Mouse (Mus musculus): ENCODE data around the gene Mybpc3. TPM values are rescaled to one million over a fixed set of nuclear protein-coding genes. Genes with fewer than 3 reads are reported as not detected.
A peak's percentile ranks its signal among the peaks of the same experiment; 100 is the strongest.

The Mybpc3 gene
- polyA plus RNA-seq, 1 experiment from 2014 or later: 0.05 TPM

- Histone ChIP-seq H3K4me1 (ENCODE audit: control insufficient read depth, insufficient read depth, low read depth, low read length) (no peaks in the 10 kb centered on the region), H3K36me3 (ENCODE audit: control insufficient read depth, insufficient read depth, low read length) (no peaks in the 10 kb centered on the region), H3K9ac (ENCODE audit: low read depth, low read length) (no peak overlapping the region), H3K27ac (ENCODE audit: low read depth, low read length) (no peak overlapping the region), H3K9me3 (ENCODE audit: control insufficient read depth, low read length) (no peaks in the 10 kb centered on the region), H3K4me3 (ENCODE audit: low read length) (no peak overlapping the region), H3K27me3 (replicated peaks; ENCODE audit: control insufficient read depth, insufficient read depth, low read length) (no peaks in the 10 kb centered on the region), H3K4me2 (ENCODE audit: low read length) (no peak overlapping the region)
- no peak for ATAC-seq
- WGBS: 65% methylated on average over 9 of the region's 9 CpGs
Measured at GRCm38 (mm10) chr2:91086392-91087237, 31.3 kb upstream of the Mybpc3 start.

- Histone ChIP-seq H3K4me1 (ENCODE audit: control insufficient read depth, insufficient read depth, low read depth, low read length) (no peaks in the 10 kb centered on the region), H3K27me3 (replicated peaks; ENCODE audit: control insufficient read depth, insufficient read depth, low read length) (no peaks in the 10 kb centered on the region), H3K27ac (ENCODE audit: low read depth, low read length) (no peak overlapping the region), H3K4me2 (ENCODE audit: low read length) (no peak overlapping the region), H3K4me3 (ENCODE audit: low read length) (no peak overlapping the region), H3K36me3 (ENCODE audit: control insufficient read depth, insufficient read depth, low read length) (no peaks in the 10 kb centered on the region), H3K9me3 (ENCODE audit: control insufficient read depth, low read length) (no peaks in the 10 kb centered on the region), H3K9ac (ENCODE audit: low read depth, low read length) (no peak overlapping the region)
- 90% methylated on average over 9 of the region's 9 CpGs for WGBS
- ATAC-seq: no peak
Measured at GRCm38 (mm10) chr2:91087453-91087852, 30.5 kb upstream of the Mybpc3 start.

GRCm38 (mm10) chr2:91088987-91089386 lies 29.0 kb upstream of the Mybpc3 start:
- Histone ChIP-seq H3K4me3 (ENCODE audit: low read length) (no peak overlapping the region), H3K36me3 (ENCODE audit: control insufficient read depth, insufficient read depth, low read length) (no peaks in the 10 kb centered on the region), H3K9me3 (ENCODE audit: control insufficient read depth, low read length) (no peaks in the 10 kb centered on the region), H3K9ac (ENCODE audit: low read depth, low read length) (no peak overlapping the region), H3K4me2 (ENCODE audit: low read length) (no peak overlapping the region), H3K27me3 (replicated peaks; ENCODE audit: control insufficient read depth, insufficient read depth, low read length) (no peaks in the 10 kb centered on the region), H3K4me1 (ENCODE audit: control insufficient read depth, insufficient read depth, low read depth, low read length) (no peaks in the 10 kb centered on the region), H3K27ac (ENCODE audit: low read depth, low read length) (no peak overlapping the region)
- 79% methylated on average over 9 of the region's 9 CpGs for WGBS
- no peak for ATAC-seq

GRCm38 (mm10) chr2:91090208-91090607 lies 27.7 kb upstream of the Mybpc3 start:
- ATAC-seq: no peak

GRCm38 (mm10) chr2:91090827-91091226 lies 27.1 kb upstream of the Mybpc3 start:
- H3K27ac ChIP-seq (ENCODE audit: low read depth, low read length): no peak overlapping the region
- no peak overlapping the region for H3K4me2 ChIP-seq (ENCODE audit: low read length)
- WGBS: 67% methylated on average over 6 of the region's 6 CpGs
- no peak for ATAC-seq
- no peak overlapping the region for H3K9ac ChIP-seq (ENCODE audit: low read depth, low read length)
- no peaks in the 10 kb centered on the region for H3K9me3 ChIP-seq (ENCODE audit: control insufficient read depth, low read length)
- no peaks in the 10 kb centered on the region for H3K36me3 ChIP-seq (ENCODE audit: control insufficient read depth, insufficient read depth, low read length)
- no peaks in the 10 kb centered on the region for H3K27me3 ChIP-seq (replicated peaks; ENCODE audit: control insufficient read depth, insufficient read depth, low read length)
- no peak overlapping the region for H3K4me3 ChIP-seq (ENCODE audit: low read length)
- no peaks in the 10 kb centered on the region for H3K4me1 ChIP-seq (ENCODE audit: control insufficient read depth, insufficient read depth, low read depth, low read length)

More at GRCm38 (mm10) chr2:91090208-91090607, 27.7 kb upstream of the Mybpc3 start:
- no peak overlapping the region for H3K4me2 ChIP-seq (ENCODE audit: low read length)
- no peaks in the 10 kb centered on the region for H3K36me3 ChIP-seq (ENCODE audit: control insufficient read depth, insufficient read depth, low read length)
- no peaks in the 10 kb centered on the region for H3K4me1 ChIP-seq (ENCODE audit: control insufficient read depth, insufficient read depth, low read depth, low read length)
- no peak overlapping the region for H3K27ac ChIP-seq (ENCODE audit: low read depth, low read length)
- no peak overlapping the region for H3K4me3 ChIP-seq (ENCODE audit: low read length)
- WGBS: 87% methylated on average over 6 of the region's 6 CpGs
- H3K9me3 ChIP-seq (ENCODE audit: control insufficient read depth, low read length): no peaks in the 10 kb centered on the region
- no peak overlapping the region for H3K9ac ChIP-seq (ENCODE audit: low read depth, low read length)
- no peaks in the 10 kb centered on the region for H3K27me3 ChIP-seq (replicated peaks; ENCODE audit: control insufficient read depth, insufficient read depth, low read length)

- Histone ChIP-seq H3K27me3 (replicated peaks; ENCODE audit: control insufficient read depth, insufficient read depth, low read length) (no peaks in the 10 kb centered on the region), H3K4me3 (ENCODE audit: low read length) (no peak overlapping the region), H3K4me1 (ENCODE audit: control insufficient read depth, insufficient read depth, low read depth, low read length) (no peaks in the 10 kb centered on the region), H3K36me3 (ENCODE audit: control insufficient read depth, insufficient read depth, low read length) (no peaks in the 10 kb centered on the region), H3K27ac (ENCODE audit: low read depth, low read length) (no peak overlapping the region), H3K9ac (ENCODE audit: low read depth, low read length) (no peak overlapping the region), H3K9me3 (ENCODE audit: control insufficient read depth, low read length) (no peaks in the 10 kb centered on the region), H3K4me2 (ENCODE audit: low read length) (no peak overlapping the region)
- no peak for ATAC-seq
- WGBS: 69% methylated on average over 14 of the region's 14 CpGs
Measured at GRCm38 (mm10) chr2:91096524-91096923, 21.4 kb upstream of the Mybpc3 start.

GRCm38 (mm10) chr2:91097015-91097414 lies 20.9 kb upstream of the Mybpc3 start:
- ATAC-seq: no peak

GRCm38 (mm10) chr2:91098156-91098555 lies 19.8 kb upstream of the Mybpc3 start:
- no peak for ATAC-seq
- Histone ChIP-seq H3K27ac (ENCODE audit: low read depth, low read length) (no peak overlapping the region), H3K4me1 (ENCODE audit: control insufficient read depth, insufficient read depth, low read depth, low read length) (no peaks in the 10 kb centered on the region), H3K27me3 (replicated peaks; ENCODE audit: control insufficient read depth, insufficient read depth, low read length) (no peaks in the 10 kb centered on the region), H3K9ac (ENCODE audit: low read depth, low read length) (no peak overlapping the region), H3K36me3 (ENCODE audit: control insufficient read depth, insufficient read depth, low read length) (no peaks in the 10 kb centered on the region), H3K4me2 (ENCODE audit: low read length) (no peak overlapping the region), H3K4me3 (ENCODE audit: low read length) (no peak overlapping the region), H3K9me3 (ENCODE audit: control insufficient read depth, low read length) (no peaks in the 10 kb centered on the region)
- WGBS: 89% methylated on average over 2 of the region's 2 CpGs

More at GRCm38 (mm10) chr2:91097015-91097414, 20.9 kb upstream of the Mybpc3 start:
- Histone ChIP-seq H3K4me1 (ENCODE audit: control insufficient read depth, insufficient read depth, low read depth, low read length) (no peaks in the 10 kb centered on the region), H3K4me2 (ENCODE audit: low read length) (no peak overlapping the region), H3K9me3 (ENCODE audit: control insufficient read depth, low read length) (no peaks in the 10 kb centered on the region), H3K4me3 (ENCODE audit: low read length) (no peak overlapping the region), H3K36me3 (ENCODE audit: control insufficient read depth, insufficient read depth, low read length) (no peaks in the 10 kb centered on the region), H3K27ac (ENCODE audit: low read depth, low read length) (no peak overlapping the region), H3K27me3 (replicated peaks; ENCODE audit: control insufficient read depth, insufficient read depth, low read length) (no peaks in the 10 kb centered on the region), H3K9ac (ENCODE audit: low read depth, low read length) (no peak overlapping the region)
- WGBS: 79% methylated on average over 10 of the region's 10 CpGs

- Histone ChIP-seq H3K4me3 (ENCODE audit: low read length) (no peak overlapping the region), H3K4me1 (ENCODE audit: control insufficient read depth, insufficient read depth, low read depth, low read length) (no peaks in the 10 kb centered on the region), H3K27me3 (replicated peaks; ENCODE audit: control insufficient read depth, insufficient read depth, low read length) (no peaks in the 10 kb centered on the region), H3K36me3 (ENCODE audit: control insufficient read depth, insufficient read depth, low read length) (no peaks in the 10 kb centered on the region), H3K4me2 (ENCODE audit: low read length) (no peak overlapping the region), H3K27ac (ENCODE audit: low read depth, low read length) (no peak overlapping the region), H3K9me3 (ENCODE audit: control insufficient read depth, low read length) (no peaks in the 10 kb centered on the region), H3K9ac (ENCODE audit: low read depth, low read length) (no peak overlapping the region)
- peak; percentile 91 for ATAC-seq
- 14% methylated on average over 7 of the region's 7 CpGs for WGBS
Measured at GRCm38 (mm10) chr2:91101124-91101740, 16.7 kb upstream of the Mybpc3 start.

Data from hindbrain, embryonic 16.5 days (tissue).